27 mouse cellular contexts compared by ENCODE assay signal in the genomic region with DNA sequence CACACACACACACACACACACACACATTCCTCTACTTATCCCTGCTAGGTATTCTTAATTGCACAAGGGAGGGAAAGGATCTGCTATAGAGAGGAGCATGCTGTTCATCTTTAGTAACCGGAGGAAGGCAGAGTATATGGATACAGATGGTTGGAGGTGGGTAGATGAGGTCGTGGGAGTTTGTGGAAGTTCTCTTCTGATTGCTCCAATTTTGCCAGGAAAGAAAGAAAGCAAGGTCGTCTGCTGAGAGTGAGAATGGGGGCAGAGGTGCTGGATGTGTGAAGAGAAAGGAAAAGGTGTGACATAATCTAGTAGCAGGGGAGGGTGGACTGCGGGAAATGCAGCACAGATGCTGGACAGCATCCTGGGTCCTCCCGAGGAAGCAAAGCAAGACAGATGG. TPM values are rescaled to one million over a fixed set of nuclear protein-coding genes. Genes with fewer than 3 reads are reported as not detected.
DNase-seq lines count a peak whose midpoint lies in the region; ATAC-seq and TF ChIP-seq lines count a peak whose summit lies in the region.
"Had no signal": no experiment of that assay in that cellular context is flagged by ENCODE, and none has a peak within 500 bp of the region (broad histone marks: within the 10 kb centered on the region; RNA-seq: fewer than 3 reads in every experiment).

No protein-coding gene starts in this region.

- WGBS in hindbrain, postnatal 0 days: 56% methylated on average over 5 of the region's 5 CpGs
- WGBS in thymus, adult 2 months: 71% methylated on average over 5 of the region's 5 CpGs

- TF ChIP-seq POLR2A in thymus, adult 2 months (IDR thresholded peaks at IDR 0.05; ENCODE audit: control insufficient read depth, extremely low read depth, insufficient read depth, low read length, poor library complexity): no peak

- no peaks in the 10 kb centered on the region for H3K4me1 ChIP-seq in hindbrain, postnatal 0 days (ENCODE audit: insufficient read depth, low read length)
- no peaks in the 10 kb centered on the region for H3K4me1 ChIP-seq in thymus, adult 2 months (replicated peaks; ENCODE audit: control insufficient read depth, insufficient read depth, low read length)
- H3K4me1 ChIP-seq: heart, embryonic 13.5 days; hindbrain, embryonic 13.5 days; intestine, embryonic 15.5 days; lung, embryonic 15.5 days; midbrain, embryonic 12.5 days; neural tube, embryonic 12.5 days had no signal

- H3K9ac ChIP-seq in hindbrain, postnatal 0 days (replicated peaks; ENCODE audit: low read length): no peak overlapping the region
- H3K9ac ChIP-seq: heart, embryonic 13.5 days; hindbrain, embryonic 13.5 days; intestine, embryonic 15.5 days; liver, embryonic 14.5 days; lung, embryonic 15.5 days; midbrain, embryonic 12.5 days; neural tube, embryonic 12.5 days had no signal

- ATAC-seq in frontal cortex, adult (ENCODE audit: low TSS enrichment): peak; percentile 83
- no peak for ATAC-seq in hindbrain, postnatal 0 days
- ATAC-seq: activated CD4-positive, CD25-positive, alpha-beta regulatory T cell, adult 4 months; forebrain, embryonic 16.5 days; intestine, embryonic 15.5 days had no signal

- no peak overlapping the region for H3K27ac ChIP-seq in hindbrain, postnatal 0 days
- no peak overlapping the region for H3K27ac ChIP-seq in thymus, adult 2 months (ENCODE audit: control insufficient read depth, insufficient read depth, low read length)
- H3K27ac ChIP-seq: gastrocnemius, adult 2 months; heart, embryonic 13.5 days; hindbrain, embryonic 13.5 days; intestine, embryonic 15.5 days; liver, embryonic 14.5 days; lung, embryonic 15.5 days; macrophage; midbrain, embryonic 12.5 days; neural tube, embryonic 12.5 days; stomach, postnatal 0 days had no signal

- H3K9me3 ChIP-seq in hindbrain, postnatal 0 days (ENCODE audit: low read length): no peaks in the 10 kb centered on the region
- H3K9me3 ChIP-seq: heart, embryonic 13.5 days; hindbrain, embryonic 13.5 days; intestine, embryonic 15.5 days; lung, embryonic 15.5 days; midbrain, embryonic 12.5 days; neural tube, embryonic 12.5 days had no signal

- TF ChIP-seq CTCF in hindbrain, postnatal 0 days (IDR thresholded peaks at IDR 0.05; ENCODE audit: low read depth): no peak
- TF ChIP-seq CTCF in thymus, adult 2 months (IDR thresholded peaks at IDR 0.05; ENCODE audit: borderline replicate concordance, control insufficient read depth, extremely low read depth, insufficient read depth, low read length, poor library complexity): no peak

- no peaks in the 10 kb centered on the region for H3K27me3 ChIP-seq in hindbrain, postnatal 0 days (ENCODE audit: insufficient read depth, low read length)
- H3K27me3 ChIP-seq in thymus, adult 2 months (ENCODE audit: control insufficient read depth, insufficient read depth, low read length): no peaks in the 10 kb centered on the region
- H3K27me3 ChIP-seq: heart, embryonic 13.5 days; hindbrain, embryonic 13.5 days; intestine, embryonic 15.5 days; lung, embryonic 15.5 days; midbrain, embryonic 12.5 days; neural tube, embryonic 12.5 days had no signal

- no peak overlapping the region for H3K4me2 ChIP-seq in hindbrain, postnatal 0 days (ENCODE audit: low read depth, low read length)
- H3K4me2 ChIP-seq: heart, embryonic 13.5 days; hindbrain, embryonic 13.5 days; intestine, embryonic 15.5 days; lung, embryonic 15.5 days; midbrain, embryonic 12.5 days; neural tube, embryonic 12.5 days had no signal

- H3K36me3 ChIP-seq in hindbrain, postnatal 0 days (ENCODE audit: insufficient read depth, low read length): no peaks in the 10 kb centered on the region
- no peaks in the 10 kb centered on the region for H3K36me3 ChIP-seq in thymus, adult 2 months (ENCODE audit: control insufficient read depth, insufficient read depth, low read length)
- H3K36me3 ChIP-seq: G1E; heart, embryonic 13.5 days; hindbrain, embryonic 13.5 days; intestine, embryonic 15.5 days; lung, embryonic 15.5 days; midbrain, embryonic 12.5 days; neural tube, embryonic 12.5 days had no signal

- peak; percentile 21 to 78 for DNase-seq in layer of hippocampus, adult 18-20 months (ENCODE audit: low spot score in 2 of 2)
- DNase-seq in layer of hippocampus, adult 9-10 months (ENCODE audit: low spot score): no peak
- peak; percentile 30 to 37 for DNase-seq in layer of hippocampus, postnatal 36 days
- peak; percentile 47 for DNase-seq in right cerebral cortex, postnatal 25 days
- DNase-seq in hindbrain, postnatal 0 days (ENCODE audit: low spot score): no peak
- DNase-seq in thymus, adult 2 months: no peak
- DNase-seq: adrenal gland, postnatal 25 days; cerebellum, adult 18-20 months; cerebellum, postnatal 25 days; embryo, embryonic 11 days; gastrocnemius, adult 2 months; kidney, postnatal 36 days; thymus, postnatal 25 days had no signal

- no peak overlapping the region for H3K4me3 ChIP-seq in hindbrain, postnatal 0 days (ENCODE audit: low read length)
- no peak overlapping the region for H3K4me3 ChIP-seq in thymus, adult 2 months (ENCODE audit: control insufficient read depth, insufficient read depth, low read length)
- H3K4me3 ChIP-seq: gastrocnemius, adult 2 months; heart, embryonic 13.5 days; hindbrain, embryonic 13.5 days; intestine, embryonic 15.5 days; lung, embryonic 15.5 days; midbrain, embryonic 12.5 days; neural tube, embryonic 12.5 days had no signal

RNA-seq across cellular contexts. Expression of a gene that starts 51.8 kb away (rescaled TPM):
- total RNA-seq in layer of hippocampus, adult 18-20 months (2021): under 1 TPM; 0.18 to 0.50 TPM
- total RNA-seq in layer of hippocampus, postnatal 36 days (2021): under 1 TPM; 0.22 to 0.40 TPM
- total RNA-seq in hindbrain, postnatal 0 days (2014; rRNA removed): 1.4 and 2.0 TPM in 2 replicates
- polyA plus RNA-seq in hindbrain, postnatal 0 days (2015; fragmentation: Nextera tagmentation; extraction: Ambion mirVana): 0.88 and 1.2 TPM in 2 replicates
- polyA plus RNA-seq in thymus, adult 2 months (2012; rRNA removed): 0.13 TPM in 1 of 2 replicates, not detected in the other
- total RNA-seq: gastrocnemius, adult 2 months; heart, postnatal 25 days had no signal
- polyA plus RNA-seq: activated CD4-positive, CD25-positive, alpha-beta regulatory T cell, adult 4 months; G1E; intestine, embryonic 15.5 days; liver, embryonic 14.5 days; macrophage had no signal

Comparison
In these comparisons a context has a peak if more than half of its experiments do, and no peak if none do; other contexts are left out.
1. DNase-seq: peak in layer of hippocampus, adult 18-20 months (2 of 2), layer of hippocampus, postnatal 36 days (2 of 2) and right cerebral cortex, postnatal 25 days (single experiment); none in layer of hippocampus, adult 9-10 months (single experiment), hindbrain, postnatal 0 days (single experiment) and thymus, adult 2 months (single experiment).